Mouse (Mus musculus) heart, embryonic 12.5 days (tissue): ENCODE measurements around the gene Xkr7. TPM values are rescaled to one million over a fixed set of nuclear protein-coding genes. Genes with fewer than 3 reads are reported as not detected.

Experiments used
- ATAC-seq: fragments of 200-750 bp; cut with Nextera tagmentation; 2 replicates; pipeline ENCODE4 v1.8.0; 2017; ENCODE audit warnings: moderate TSS enrichment, moderate library complexity; ENCODE audit not compliant: insufficient number of reproducible peaks, low FRiP score
- H3K27ac ChIP-seq: fragments of 300-500 bp; sonication (generic); 2 replicates; pipeline ENCODE4 v1.5.1; 2016; ENCODE audit warnings: mild to moderate bottlenecking, moderate library complexity; ENCODE audit not compliant: poor library complexity, severe bottlenecking
- H3K27me3 ChIP-seq: fragments of 300-500 bp; sonication (generic); replicated peaks from 2 replicates; pipeline ENCODE4 v1.6.1; 2016; ENCODE audit warnings: mild to moderate bottlenecking, moderate library complexity
- H3K36me3 ChIP-seq: fragments of 300-500 bp; sonication (generic); 2 replicates; pipeline ENCODE4 v1.6.1; 2016; ENCODE audit warnings: mild to moderate bottlenecking, moderate library complexity
- H3K4me1 ChIP-seq: fragments of 300-500 bp; sonication (generic); replicated peaks from 2 replicates; pipeline ENCODE4 v1.6.1; 2016; ENCODE audit warnings: mild to moderate bottlenecking
- H3K4me2 ChIP-seq: fragments of 300-500 bp; sonication (generic); 2 replicates; pipeline ENCODE4 v1.6.1; 2016; ENCODE audit warnings: mild to moderate bottlenecking, moderate library complexity
- H3K4me3 ChIP-seq: fragments of 300-500 bp; sonication (generic); 2 replicates; pipeline ENCODE4 v1.5.1; 2016; ENCODE audit warnings: mild to moderate bottlenecking
- H3K9ac ChIP-seq: fragments of 300-500 bp; sonication (generic); 2 replicates; pipeline ENCODE4 v1.6.1; 2016; ENCODE audit warnings: mild to moderate bottlenecking, moderate library complexity
- H3K9me3 ChIP-seq: fragments of 300-500 bp; sonication (generic); replicated peaks from 2 replicates; pipeline ENCODE4 v1.6.1; 2016; ENCODE audit warnings: mild to moderate bottlenecking, moderate library complexity
- WGBS: fragments of 180-500 bp; shearing (Covaris S2); methylation state at CpG from one replicate; pipeline ENCODE4 v1.1.7; 2016; 5-methylcytosine and 5-hydroxymethylcytosine counted together
- polyA plus RNA-seq: library from polyadenylated mRNA; unstranded; fragments of >200 nt; fragmentation: Nextera tagmentation; extraction: Ambion mirVana; gene quantifications from 2 replicates; pipeline ENCODE4 v1.2.1, GENCODE M21; 2016

The Xkr7 gene
- polyA plus RNA-seq, 1 experiment from 2014 or later: not detected

DNA sequence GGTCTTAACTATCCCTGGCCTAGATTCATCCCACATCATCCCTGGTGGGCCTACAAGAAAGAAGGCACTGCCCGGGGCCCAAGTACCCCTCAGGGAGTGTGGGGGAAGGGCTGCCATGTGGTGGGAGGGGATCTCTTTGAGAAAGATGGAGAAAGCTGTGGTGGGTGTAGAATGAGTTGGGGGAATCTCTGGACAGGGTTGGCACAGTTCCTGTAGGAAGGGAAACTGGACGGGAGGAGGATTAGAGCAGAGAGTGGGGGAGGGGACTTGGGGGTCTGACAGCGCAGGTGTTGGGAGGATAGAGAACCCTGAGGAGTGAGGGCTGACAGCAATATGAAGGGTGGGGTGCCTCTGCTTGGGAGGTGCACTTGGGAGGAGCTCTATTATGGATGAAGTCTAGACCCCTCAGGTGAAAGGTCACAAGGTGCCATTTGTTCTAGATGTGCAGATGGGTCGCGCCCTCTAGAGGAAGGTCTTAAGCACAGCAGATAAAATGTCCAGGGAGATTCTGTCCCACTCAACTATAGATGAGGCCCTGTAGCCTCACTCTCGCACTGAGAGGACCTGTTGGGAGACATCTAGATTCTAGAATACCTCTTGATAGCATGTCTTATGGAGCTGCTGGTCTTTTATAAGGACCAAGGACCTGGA lies 23.7 kb downstream of the Xkr7 start:
- Histone ChIP-seq H3K9me3 (no peaks in the 10 kb centered on the region), H3K4me1 (no peaks in the 10 kb centered on the region), H3K27ac (no peak overlapping the region), H3K27me3 (peaks cover 71% of the 10 kb centered on the region), H3K36me3 (no peaks in the 10 kb centered on the region), H3K4me2 (no peak overlapping the region), H3K4me3 (no peak overlapping the region), H3K9ac (no peak overlapping the region)
- 48% methylated on average over 6 of the region's 6 CpGs for WGBS
- no peak for ATAC-seq

DNA sequence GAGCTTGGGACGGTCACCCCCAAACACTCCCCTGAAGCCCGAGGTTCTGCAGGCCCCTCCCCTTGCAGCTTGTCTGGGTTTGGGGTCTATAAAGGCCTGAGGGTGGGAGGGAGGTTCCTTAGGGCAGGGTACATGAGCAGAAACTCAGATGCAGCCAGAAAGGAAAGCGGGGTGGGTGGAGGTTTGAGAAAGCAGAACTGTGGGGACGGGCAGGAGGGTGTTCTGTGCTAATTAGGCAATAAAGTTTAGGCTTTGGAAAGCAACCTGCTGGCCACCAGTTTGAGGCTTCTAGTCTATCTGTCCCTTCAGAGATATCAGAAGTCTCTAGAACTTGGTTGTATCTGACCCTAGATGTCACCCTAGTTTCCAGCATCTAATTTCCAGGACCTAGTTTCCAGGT lies 26.7 kb downstream of the Xkr7 start:
- ATAC-seq: no peak
- 76% methylated on average over 4 of the region's 4 CpGs for WGBS

DNA sequence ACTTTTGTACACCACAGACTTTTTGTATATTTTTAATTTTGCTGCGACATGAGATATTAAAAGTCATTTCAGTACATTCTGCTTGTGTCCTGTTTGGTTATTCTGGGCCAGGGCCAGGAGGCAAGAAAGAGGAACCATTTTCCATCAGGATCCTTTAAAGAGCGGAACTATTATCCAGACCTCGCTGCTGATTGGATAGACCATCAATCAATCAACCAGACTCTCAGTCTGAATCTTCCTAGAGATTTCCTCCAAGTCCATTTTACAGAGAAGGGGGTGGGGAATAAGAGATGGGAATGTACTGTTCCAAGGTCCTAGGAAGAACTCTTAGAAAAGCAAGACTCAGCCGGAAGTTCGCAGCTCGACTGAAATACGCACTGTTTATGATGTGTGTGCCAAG lies 28.6 kb downstream of the Xkr7 start:
- Histone ChIP-seq H3K4me3 (no peak overlapping the region), H3K27ac (no peak overlapping the region), H3K36me3 (no peaks in the 10 kb centered on the region), H3K4me1 (peaks cover 3% of the 10 kb centered on the region; the same call in 1 of the 2 replicates), H3K4me2 (no peak overlapping the region), H3K27me3 (peaks cover 25% of the 10 kb centered on the region), H3K9ac (no peak overlapping the region), H3K9me3 (no peaks in the 10 kb centered on the region)
- 82% methylated on average over 7 of the region's 7 CpGs for WGBS
- no peak for ATAC-seq

More for the DNA sequence above, 26.7 kb downstream of the Xkr7 start:
- H3K9ac ChIP-seq: no peak overlapping the region
- H3K36me3 ChIP-seq: no peaks in the 10 kb centered on the region
- no peak overlapping the region for H3K27ac ChIP-seq
- H3K4me2 ChIP-seq: no peak overlapping the region
- no peaks in the 10 kb centered on the region; the same call in 1 of the 2 replicates for H3K4me1 ChIP-seq
- H3K27me3 ChIP-seq: peaks cover 41% of the 10 kb centered on the region
- no peaks in the 10 kb centered on the region for H3K9me3 ChIP-seq
- no peak overlapping the region for H3K4me3 ChIP-seq

DNA sequence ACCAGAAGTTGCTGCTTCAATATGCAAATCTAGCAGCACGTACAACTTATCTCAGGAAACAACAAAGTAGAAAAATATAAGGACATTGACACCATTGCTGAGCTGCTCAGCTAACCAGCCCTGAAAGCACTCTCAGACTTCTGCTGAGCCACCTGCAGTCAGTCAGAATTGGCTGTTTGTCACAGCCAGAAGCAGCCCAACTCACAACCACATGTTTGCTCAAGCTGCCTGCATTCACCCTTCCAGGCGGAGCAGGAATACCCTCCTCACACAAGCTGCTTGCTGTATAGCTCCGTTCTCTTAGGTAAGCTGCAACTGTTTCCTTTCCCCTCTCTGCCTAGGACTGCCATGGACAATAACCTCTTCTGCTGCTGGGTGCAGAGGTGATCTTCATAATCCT lies 31.7 kb downstream of the Xkr7 start:
- H3K27me3 ChIP-seq: peaks cover 30% of the 10 kb centered on the region
- H3K36me3 ChIP-seq: no peaks in the 10 kb centered on the region
- ATAC-seq: no peak
- 49% methylated on average over 3 of the region's 3 CpGs for WGBS
- H3K9me3 ChIP-seq: no peaks in the 10 kb centered on the region
- H3K4me2 ChIP-seq: no peak overlapping the region
- H3K4me1 ChIP-seq: peaks cover 3% of the 10 kb centered on the region; the same call in 1 of the 2 replicates
- no peak overlapping the region for H3K27ac ChIP-seq
- no peak overlapping the region for H3K9ac ChIP-seq
- no peak overlapping the region for H3K4me3 ChIP-seq

DNA sequence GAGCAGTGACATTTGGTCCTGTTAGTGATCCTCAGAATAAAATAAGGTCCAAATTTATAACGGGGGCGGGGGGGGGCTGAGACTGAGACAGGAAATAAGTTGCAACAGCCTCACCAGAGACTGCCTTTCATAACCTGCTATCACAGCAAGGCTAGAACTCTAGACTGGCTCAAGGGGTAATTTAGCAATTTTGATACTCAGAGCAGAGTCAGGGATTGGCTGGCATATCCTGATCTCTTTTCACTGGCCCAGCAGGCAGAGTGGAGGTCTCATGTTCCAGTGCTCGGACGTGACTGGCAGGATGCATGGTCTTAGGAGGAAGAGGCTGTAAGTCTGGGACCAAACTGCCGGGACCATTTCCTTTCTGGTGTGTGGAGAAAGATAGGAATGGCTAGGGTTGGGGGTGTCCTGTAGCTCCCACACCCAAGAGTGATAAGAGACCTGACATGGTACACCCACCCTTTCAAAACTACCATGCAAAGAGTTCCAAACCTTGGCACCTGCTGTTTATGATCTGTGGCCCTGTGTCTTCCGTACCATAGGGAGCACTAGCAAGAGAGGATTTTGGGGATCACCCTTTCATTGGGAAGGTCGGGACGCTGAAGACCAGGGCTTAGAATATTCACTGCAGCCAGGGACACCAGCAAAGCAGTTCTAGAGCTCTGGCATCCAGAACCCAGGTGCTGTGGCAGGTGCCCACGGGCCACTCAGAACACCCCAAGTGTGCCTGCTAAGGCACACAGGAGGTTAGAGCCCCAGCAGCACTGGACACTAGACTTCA lies 32.7 kb downstream of the Xkr7 start:
- Histone ChIP-seq H3K4me1 (peaks cover 3% of the 10 kb centered on the region), H3K36me3 (no peaks in the 10 kb centered on the region), H3K4me3 (no peak overlapping the region), H3K4me2 (0 out of 2 replicates have a peak overlapping the region, but pooled peaks have one; percentile 1), H3K27ac (no peak overlapping the region), H3K9ac (no peak overlapping the region), H3K27me3 (peaks cover 36% of the 10 kb centered on the region), H3K9me3 (no peaks in the 10 kb centered on the region)
- 58% methylated on average over 9 of the region's 9 CpGs for WGBS
- ATAC-seq: no peak

DNA sequence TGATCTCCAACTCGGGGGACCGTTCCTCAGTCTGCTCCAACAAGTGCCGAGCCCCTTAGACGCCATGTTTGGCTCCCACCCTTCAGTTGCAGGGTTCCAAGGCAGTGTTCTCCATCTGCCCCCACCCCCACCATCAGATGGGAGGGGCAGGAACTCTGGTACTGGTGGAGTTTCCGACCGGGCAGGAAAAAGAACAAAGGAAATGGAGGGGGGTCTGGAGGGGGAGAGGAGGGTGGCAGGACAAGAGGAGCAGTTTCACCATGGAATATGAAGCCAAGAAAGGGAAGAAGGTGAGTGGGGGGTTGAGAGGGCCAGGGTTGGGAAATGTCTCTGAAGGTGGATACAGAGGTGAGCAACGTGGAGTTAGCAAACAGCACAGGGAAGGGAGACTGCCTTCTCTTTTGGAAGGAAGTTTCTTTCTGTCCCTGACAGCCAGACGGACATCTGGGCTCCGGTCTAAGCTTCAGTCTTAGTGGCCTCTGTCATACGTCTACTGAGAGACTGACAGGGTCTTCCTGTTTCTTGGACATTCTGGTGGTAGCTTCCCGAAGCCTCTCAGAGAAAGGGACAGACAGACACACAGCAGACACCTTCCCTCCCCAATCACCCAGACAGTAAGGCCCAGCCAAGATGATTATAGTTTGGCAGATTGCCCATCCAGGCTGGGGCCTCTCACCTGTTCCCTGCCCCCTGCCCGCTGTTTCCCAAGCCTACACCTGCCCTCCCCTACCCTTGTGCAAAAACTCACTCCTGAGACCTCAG lies 34.3 kb downstream of the Xkr7 start, which contains the start of gene Ccm2l:
Gene Ccm2l (plus strand): TSS at position 209 of the 762 bp plus-strand sequence.
- Histone ChIP-seq H3K36me3 (no peaks in the 10 kb centered on the region), H3K27me3 (peaks cover 46% of the 10 kb centered on the region), H3K27ac (peak within 1 kb of the TSS; percentile 79), H3K4me1 (peaks cover 6% of the 10 kb centered on the region), H3K4me2 (peak within 1 kb of the TSS; percentile 34), H3K9ac (peak within 1 kb of the TSS; percentile 39; the same call in 1 of the 2 replicates), H3K4me3 (peak within 1 kb of the TSS; percentile 34), H3K9me3 (no peaks in the 10 kb centered on the region)
- ATAC-seq: peak; percentile 78
- WGBS: 34% methylated on average over 12 of the region's 12 CpGs

DNA sequence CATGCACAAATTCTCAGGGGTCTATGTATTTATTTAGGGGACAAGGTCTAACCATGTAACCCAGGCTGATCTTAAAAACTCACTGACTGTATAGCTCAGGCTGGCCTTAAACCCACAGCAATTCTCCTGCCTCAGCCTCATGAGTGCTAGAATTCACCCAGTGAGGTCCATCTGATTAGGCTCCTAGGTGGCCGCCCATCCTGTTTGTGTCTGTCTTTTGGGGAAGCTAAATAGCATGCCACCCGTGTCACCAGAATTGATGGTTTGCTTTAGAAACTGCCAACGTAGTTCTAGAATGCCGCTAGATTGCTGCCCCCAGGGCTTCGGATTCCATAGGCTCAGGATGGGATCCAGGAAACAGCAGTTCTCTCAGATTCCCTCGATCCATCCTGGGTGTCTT lies 35.3 kb downstream of the Xkr7 start:
- Histone ChIP-seq H3K27ac (no peak overlapping the region), H3K36me3 (no peaks in the 10 kb centered on the region), H3K9ac (0 out of 2 replicates have a peak overlapping the region, but pooled peaks have one; percentile 39), H3K4me2 (peak overlapping the region; percentile 34), H3K9me3 (no peaks in the 10 kb centered on the region), H3K27me3 (peaks cover 56% of the 10 kb centered on the region), H3K4me1 (peaks cover 13% of the 10 kb centered on the region), H3K4me3 (peak overlapping the region; percentile 34)
- 49% methylated on average over 6 of the region's 6 CpGs for WGBS
- no peak for ATAC-seq

DNA sequence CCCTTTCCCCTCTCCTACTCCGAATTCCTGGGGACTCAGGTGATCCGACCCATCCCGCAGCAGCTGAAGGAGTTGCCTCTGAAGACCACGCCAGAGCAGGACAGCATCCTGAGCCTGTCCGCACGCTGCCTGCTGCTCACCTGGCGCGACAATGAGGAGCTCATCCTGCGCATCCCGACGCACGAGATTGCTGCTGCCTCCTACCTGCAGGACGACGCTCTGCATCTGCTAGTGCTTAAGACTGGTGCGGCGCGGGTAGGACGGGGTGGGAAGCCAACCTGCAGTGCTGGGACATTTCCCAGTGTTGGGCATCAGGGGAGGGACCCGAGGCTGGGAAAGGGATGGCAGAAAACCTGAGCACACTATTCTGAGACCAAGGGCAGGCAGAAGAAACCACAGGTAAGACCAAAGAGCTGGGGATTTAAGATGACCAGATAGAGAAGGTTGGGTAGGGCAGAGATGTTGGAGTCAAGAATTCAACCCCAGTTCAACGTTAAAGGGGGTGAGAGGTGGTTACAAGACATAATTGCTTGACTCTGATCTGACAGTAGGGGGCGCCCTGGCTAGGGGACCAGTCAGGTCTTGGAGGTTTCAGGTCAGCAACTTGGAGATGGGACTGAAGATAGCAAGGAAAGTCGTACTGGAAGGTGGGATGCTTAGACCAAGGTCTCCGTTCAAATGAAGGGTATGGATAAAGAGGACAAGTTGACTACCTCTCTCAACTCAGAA lies 39.3 kb downstream of the Xkr7 start:
- Histone ChIP-seq H3K27me3 (peaks cover 81% of the 10 kb centered on the region), H3K9me3 (no peaks in the 10 kb centered on the region), H3K4me3 (no peak overlapping the region), H3K27ac (no peak overlapping the region), H3K4me1 (peaks cover 13% of the 10 kb centered on the region), H3K36me3 (no peaks in the 10 kb centered on the region), H3K9ac (no peak overlapping the region), H3K4me2 (no peak overlapping the region; the same call in 1 of the 2 replicates)
- no peak for ATAC-seq
- 21% methylated on average over 23 of the region's 23 CpGs for WGBS

DNA sequence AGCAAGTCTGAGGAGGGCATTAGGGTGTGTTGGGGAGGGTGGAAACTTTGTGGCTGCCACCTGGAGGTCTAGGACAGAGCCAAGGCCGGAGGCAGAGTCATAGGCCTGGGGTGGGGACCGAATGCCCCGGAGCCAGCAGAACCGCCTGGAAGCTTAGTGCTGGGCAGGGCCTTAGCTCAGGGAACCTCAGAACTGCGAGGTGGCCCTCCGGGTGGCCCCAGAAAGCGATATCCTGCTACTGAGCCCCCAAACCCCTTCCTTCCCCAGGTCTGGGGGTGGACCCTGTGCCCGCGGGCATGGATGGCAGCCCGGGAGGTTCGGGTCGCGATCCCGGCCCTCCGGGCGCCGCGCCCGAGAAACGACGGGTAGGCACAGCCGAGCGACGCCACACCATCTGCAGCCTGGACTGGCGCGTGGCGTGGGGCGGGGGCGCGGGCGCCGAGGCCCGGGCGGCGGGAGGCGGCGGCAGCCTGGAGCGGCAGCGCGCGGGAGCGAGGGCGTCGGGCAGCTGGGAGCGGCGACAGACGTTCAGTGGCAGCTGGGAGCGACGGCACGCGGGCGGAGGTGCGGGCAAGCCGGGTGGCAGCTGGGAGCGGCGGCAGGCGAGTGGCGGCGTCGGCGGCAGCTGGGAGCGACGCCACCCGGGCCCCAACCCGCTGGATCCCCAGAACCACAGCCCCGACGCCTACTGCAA lies 40.0 kb downstream of the Xkr7 start:
- Histone ChIP-seq H3K36me3 (no peaks in the 10 kb centered on the region), H3K27ac (no peak overlapping the region), H3K9me3 (no peaks in the 10 kb centered on the region), H3K9ac (peak overlapping the region; percentile 65), H3K4me2 (peak overlapping the region; percentile 66), H3K4me1 (peaks cover 17% of the 10 kb centered on the region), H3K27me3 (peaks cover 83% of the 10 kb centered on the region), H3K4me3 (peak overlapping the region; percentile 36)
- 30% methylated on average over 67 of the region's 67 CpGs for WGBS
- ATAC-seq: 0 out of 2 replicates have a peak, but pooled peaks have one; percentile 10

DNA sequence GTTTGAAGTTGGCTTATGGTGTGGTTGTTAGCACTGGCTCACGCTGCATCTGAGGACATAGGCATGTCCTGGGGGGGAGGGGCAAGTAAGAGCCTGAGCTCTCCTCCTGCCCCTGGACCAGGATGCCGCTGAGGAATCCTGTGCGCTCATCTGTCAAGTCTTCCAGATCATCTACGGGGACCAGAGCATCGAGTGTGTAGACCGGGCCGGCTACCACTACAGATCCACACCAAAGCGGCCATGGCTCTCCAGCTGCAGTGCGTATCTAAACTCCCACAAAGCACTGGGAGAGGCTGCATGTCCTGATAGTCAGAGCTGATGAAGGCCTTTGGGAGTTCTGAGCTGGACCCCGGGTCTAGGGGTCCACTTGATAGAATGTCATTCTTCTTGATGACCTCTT lies 43.0 kb downstream of the Xkr7 start:
- Histone ChIP-seq H3K9me3 (no peaks in the 10 kb centered on the region), H3K4me1 (peaks cover 27% of the 10 kb centered on the region), H3K27ac (no peak overlapping the region), H3K27me3 (peaks cover 64% of the 10 kb centered on the region), H3K4me3 (no peak overlapping the region), H3K36me3 (no peaks in the 10 kb centered on the region), H3K4me2 (no peak overlapping the region), H3K9ac (no peak overlapping the region)
- 80% methylated on average over 10 of the region's 10 CpGs for WGBS
- no peak for ATAC-seq
